8 mouse cellular contexts compared by ENCODE assay signal in the genomic region with DNA sequence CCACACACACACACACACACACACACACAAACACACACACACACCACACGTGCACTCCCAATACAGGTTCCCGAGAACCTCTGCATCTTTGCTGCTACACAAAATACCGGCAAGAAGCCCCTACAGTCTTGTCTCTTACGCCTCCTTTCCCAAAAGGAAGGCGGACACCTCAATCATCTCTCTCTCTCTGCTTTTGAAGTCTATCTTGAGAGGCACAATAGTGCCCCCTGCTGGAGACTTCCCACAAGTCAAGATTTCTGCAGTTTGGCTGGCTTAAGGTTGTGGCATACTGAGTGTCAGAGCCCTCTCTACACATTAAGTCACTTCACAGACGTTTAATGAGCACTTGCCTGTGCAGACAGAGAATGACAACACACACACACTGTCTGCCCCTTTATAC. TPM values are rescaled to one million over a fixed set of nuclear protein-coding genes. Genes with fewer than 3 reads are reported as not detected.
DNase-seq lines count a peak whose midpoint lies in the region; ATAC-seq and TF ChIP-seq lines count a peak whose summit lies in the region.

No protein-coding gene starts in this region.

- no peak overlapping the region for H3K27ac ChIP-seq in kidney, embryonic 14.5 days (ENCODE audit: low read depth, low read length)
- H3K27ac ChIP-seq in cortical plate, adult 2 months (ENCODE audit: insufficient read depth, low read length), result no peak overlapping the region
- no peak overlapping the region for H3K27ac ChIP-seq in midbrain, embryonic 15.5 days

- peak; percentile 73 for DNase-seq in kidney, adult 11 months
- peak; percentile 87 for DNase-seq in gastrocnemius, postnatal 10 days
- peak; percentile 82 for DNase-seq in left cerebral cortex, postnatal 4 days
- peak; percentile 43 to 67 for DNase-seq in spleen, postnatal 36 days (ENCODE audit: low spot score in 2 of 2)

- H3K4me1 ChIP-seq in kidney, embryonic 14.5 days (ENCODE audit: control insufficient read depth, insufficient read depth, low read length), result no peaks in the 10 kb centered on the region
- H3K4me1 ChIP-seq in cortical plate, adult 2 months (ENCODE audit: control insufficient read depth, insufficient read depth, low read length), result peaks cover 9% of the 10 kb centered on the region
- no peaks in the 10 kb centered on the region; the same call in 1 of the 2 replicates for H3K4me1 ChIP-seq in midbrain, embryonic 15.5 days

- H3K4me3 ChIP-seq in kidney, embryonic 14.5 days (ENCODE audit: low read length), result no peak overlapping the region
- no peak overlapping the region for H3K4me3 ChIP-seq in cortical plate, adult 2 months (ENCODE audit: insufficient read depth, low read length)
- no peak overlapping the region for H3K4me3 ChIP-seq in midbrain, embryonic 15.5 days

- no peak for TF ChIP-seq POLR2A in cortical plate, adult 2 months (IDR thresholded peaks at IDR 0.05; ENCODE audit: extremely low read depth, insufficient read depth, low read length)

- WGBS in kidney, embryonic 14.5 days, result 6% methylated on average over 6 of the region's 6 CpGs
- WGBS in midbrain, embryonic 15.5 days, result 6% methylated on average over 6 of the region's 6 CpGs

- TF ChIP-seq CTCF in cortical plate, adult 2 months (IDR thresholded peaks at IDR 0.05; ENCODE audit: extremely low read depth, insufficient read depth, low read length), result peak; percentile 82

- intact Hi-C loops in left cerebral cortex, postnatal 4 days (cut with DNase I), result loop anchor here (2.0 kb wide), 1 partner anchor 80 kb away; a partner anchor contains a TSS

- no peaks in the 10 kb centered on the region for H3K27me3 ChIP-seq in kidney, embryonic 14.5 days (ENCODE audit: control insufficient read depth, insufficient read depth, low read length)
- no peaks in the 10 kb centered on the region for H3K27me3 ChIP-seq in midbrain, embryonic 15.5 days (replicated peaks)

- H3K9me3 ChIP-seq in kidney, embryonic 14.5 days (ENCODE audit: control insufficient read depth, low read length), result no peaks in the 10 kb centered on the region
- H3K9me3 ChIP-seq in midbrain, embryonic 15.5 days, result no peaks in the 10 kb centered on the region

- H3K36me3 ChIP-seq in kidney, embryonic 14.5 days (ENCODE audit: control insufficient read depth, insufficient read depth, low read length), result no peaks in the 10 kb centered on the region
- no peaks in the 10 kb centered on the region for H3K36me3 ChIP-seq in midbrain, embryonic 15.5 days (replicated peaks)

- H3K9ac ChIP-seq in kidney, embryonic 14.5 days (ENCODE audit: low read depth, low read length), result no peak overlapping the region
- no peak overlapping the region for H3K9ac ChIP-seq in midbrain, embryonic 15.5 days

- no peak overlapping the region for H3K4me2 ChIP-seq in kidney, embryonic 14.5 days (replicated peaks; ENCODE audit: low read depth, low read length)
- H3K4me2 ChIP-seq in midbrain, embryonic 15.5 days, result peak overlapping the region; percentile 25

- no peak for ATAC-seq in kidney, embryonic 14.5 days (ENCODE audit: low FRiP score, low TSS enrichment)
- peak; percentile 42 for ATAC-seq in inflammation-experienced regulatory T-cells, adult 6 months
- no peak for ATAC-seq in midbrain, embryonic 15.5 days (replicated peaks)

RNA-seq across cellular contexts. Expression of a gene that starts 9.0 kb away (rescaled TPM):
- 9.7 TPM in 2 replicates for polyA plus RNA-seq in kidney, embryonic 14.5 days (2014; fragmentation: Nextera tagmentation; extraction: Ambion mirVana)
- 1.8 and 1.9 TPM in 2 replicates for polyA plus RNA-seq in cortical plate, adult 2 months (2012; rRNA removed)
- 10 to 100 TPM in 1 of 2 experiments, 1 to 10 TPM in 1; 9.2 to 14.2 TPM for total RNA-seq in gastrocnemius, postnatal 10 days (2021)
- polyA plus RNA-seq in inflammation-experienced regulatory T-cells, adult 6 months (2017; shearing (Covaris generic)), result 10 to 100 TPM; 12.2 to 16.5 (median 15.0) TPM
- 1 to 10 TPM; 4.1 to 5.6 TPM for total RNA-seq in left cerebral cortex, postnatal 4 days (2021)
- polyA plus RNA-seq in midbrain, embryonic 15.5 days (2015; fragmentation: Nextera tagmentation; extraction: Ambion mirVana), result 1.9 and 2.5 TPM in 2 replicates

RNA-seq across cellular contexts. Expression of a gene that starts 35.0 kb away (rescaled TPM):
- polyA plus RNA-seq in kidney, embryonic 14.5 days (2014; fragmentation: Nextera tagmentation; extraction: Ambion mirVana), result 0.26 and 0.32 TPM in 2 replicates
- polyA plus RNA-seq in cortical plate, adult 2 months (2012; rRNA removed), result 0.49 and 0.54 TPM in 2 replicates
- 1 to 10 TPM; 2.2 to 2.9 TPM for total RNA-seq in gastrocnemius, postnatal 10 days (2021)
- polyA plus RNA-seq in inflammation-experienced regulatory T-cells, adult 6 months (2017; shearing (Covaris generic)), result not detected
- total RNA-seq in left cerebral cortex, postnatal 4 days (2021), result under 1 TPM; 0.60 TPM
- 0.34 and 0.41 TPM in 2 replicates for polyA plus RNA-seq in midbrain, embryonic 15.5 days (2015; fragmentation: Nextera tagmentation; extraction: Ambion mirVana)

RNA-seq across cellular contexts. Expression of a gene that starts 42.1 kb away (rescaled TPM):
- polyA plus RNA-seq in kidney, embryonic 14.5 days (2014; fragmentation: Nextera tagmentation; extraction: Ambion mirVana), result not detected in 2 replicates
- polyA plus RNA-seq in cortical plate, adult 2 months (2012; rRNA removed), result not detected in 2 replicates
- not detected for total RNA-seq in gastrocnemius, postnatal 10 days (2021)
- not detected for polyA plus RNA-seq in inflammation-experienced regulatory T-cells, adult 6 months (2017; shearing (Covaris generic))
- not detected for total RNA-seq in left cerebral cortex, postnatal 4 days (2021)
- not detected in 2 replicates for polyA plus RNA-seq in midbrain, embryonic 15.5 days (2015; fragmentation: Nextera tagmentation; extraction: Ambion mirVana)
